Mouse (Mus musculus) embryo, embryonic 10 days (tissue): Measurements from ENCODE around the gene Urod.

ENCODE experiments used
- DNase-seq: peaks from one replicate; pipeline ENCODE4 v3.0.0-alpha.2; 2015; ENCODE audit warnings: low spot score

Urod gene

DNA sequence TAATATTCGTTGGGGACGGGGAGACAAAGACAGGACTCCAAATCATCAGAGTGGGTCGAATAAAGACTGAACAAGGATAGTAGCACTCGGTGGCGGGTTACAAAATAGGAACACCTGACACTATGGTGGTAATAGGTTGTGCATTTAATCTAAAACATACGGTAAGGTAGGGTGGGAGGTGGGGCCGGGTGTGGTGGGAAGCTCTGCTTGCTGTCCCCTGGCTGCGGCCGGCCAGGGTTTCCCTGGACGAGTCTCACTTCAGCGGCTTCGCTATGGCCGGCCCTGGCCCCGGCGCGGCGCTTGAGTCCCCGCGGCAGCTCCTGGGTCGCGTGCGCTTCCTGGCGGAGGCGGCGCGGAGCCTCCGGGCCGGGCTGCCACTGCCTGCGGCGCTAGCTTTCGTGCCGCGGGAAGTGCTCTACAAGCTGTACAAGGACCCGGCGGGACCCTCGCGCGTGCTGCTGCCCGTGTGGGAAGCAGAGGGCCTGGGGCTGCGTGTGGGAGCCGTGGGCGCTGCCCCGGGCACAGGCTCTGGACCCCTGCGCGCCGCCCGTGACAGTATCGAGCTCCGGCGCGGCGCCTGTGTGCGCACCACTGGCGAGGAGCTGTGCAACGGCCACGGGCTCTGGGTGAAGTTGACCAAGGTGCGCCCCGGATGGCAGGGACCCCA lies 1.1 kb upstream of the Urod start, which contains the start of gene Hectd3:
Gene Hectd3 (plus strand): TSS at position 187 of the 667 bp plus-strand sequence.
- DNase-seq, result peak; percentile 73

DNA sequence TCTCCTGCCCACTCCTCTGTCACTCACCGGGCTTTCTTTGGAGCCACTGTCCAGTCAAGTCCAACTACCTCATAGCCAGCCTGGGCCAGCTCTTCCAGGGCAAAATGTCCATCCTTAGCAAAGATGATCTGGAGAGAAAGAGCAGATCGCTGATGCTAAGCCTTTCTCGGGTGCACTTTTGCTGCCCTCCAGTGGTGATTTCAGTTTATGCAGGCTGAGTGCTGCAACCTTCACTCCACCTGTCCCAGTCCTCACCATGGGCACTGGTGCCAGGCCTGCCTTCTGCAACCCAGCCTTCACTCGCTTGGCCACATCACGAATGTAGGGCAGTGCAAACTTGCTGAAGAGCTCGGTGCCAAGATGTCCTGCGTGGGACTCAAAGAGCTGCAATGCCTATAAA lies 2.8 kb downstream of the Urod start:
- DNase-seq, result peak; percentile 88

DNA sequence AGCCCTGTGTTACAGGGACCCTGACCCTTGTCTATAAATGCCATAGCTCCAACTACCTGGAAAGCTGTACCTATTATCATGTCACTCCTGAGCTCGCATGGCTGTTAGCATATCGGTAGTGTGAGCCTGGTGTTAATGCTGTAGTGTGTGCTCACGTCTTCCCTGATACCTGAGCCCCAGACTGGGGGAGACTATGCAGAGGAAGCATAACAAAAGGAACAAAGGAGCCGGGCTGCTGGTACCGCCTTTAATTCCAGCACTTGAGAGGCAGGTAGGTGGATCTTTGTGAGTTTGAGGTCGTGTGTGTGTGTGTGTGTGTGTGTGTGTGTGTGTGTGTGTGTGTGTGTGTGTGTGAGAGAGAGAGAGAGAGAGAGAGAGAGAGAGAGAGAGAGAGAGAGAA lies 4.5 kb downstream of the Urod start:
- DNase-seq, result no peak

DNA sequence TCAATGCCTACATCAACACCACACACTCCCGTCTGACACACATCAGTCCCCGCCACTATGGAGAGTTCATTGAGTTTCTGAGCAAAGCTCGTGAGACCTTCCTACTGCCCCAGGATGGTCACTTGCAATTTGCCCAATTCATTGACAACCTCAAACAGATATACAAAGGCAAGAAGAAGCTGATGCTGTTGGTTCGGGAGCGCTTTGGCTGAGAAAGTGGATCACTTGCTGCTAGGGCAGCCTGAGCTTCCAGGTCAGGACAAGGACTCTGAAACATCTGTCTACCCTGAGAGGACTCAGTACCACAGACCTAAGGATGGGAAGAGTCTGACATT lies 7.1 kb downstream of the Urod start:
- DNase-seq, result no peak

DNA sequence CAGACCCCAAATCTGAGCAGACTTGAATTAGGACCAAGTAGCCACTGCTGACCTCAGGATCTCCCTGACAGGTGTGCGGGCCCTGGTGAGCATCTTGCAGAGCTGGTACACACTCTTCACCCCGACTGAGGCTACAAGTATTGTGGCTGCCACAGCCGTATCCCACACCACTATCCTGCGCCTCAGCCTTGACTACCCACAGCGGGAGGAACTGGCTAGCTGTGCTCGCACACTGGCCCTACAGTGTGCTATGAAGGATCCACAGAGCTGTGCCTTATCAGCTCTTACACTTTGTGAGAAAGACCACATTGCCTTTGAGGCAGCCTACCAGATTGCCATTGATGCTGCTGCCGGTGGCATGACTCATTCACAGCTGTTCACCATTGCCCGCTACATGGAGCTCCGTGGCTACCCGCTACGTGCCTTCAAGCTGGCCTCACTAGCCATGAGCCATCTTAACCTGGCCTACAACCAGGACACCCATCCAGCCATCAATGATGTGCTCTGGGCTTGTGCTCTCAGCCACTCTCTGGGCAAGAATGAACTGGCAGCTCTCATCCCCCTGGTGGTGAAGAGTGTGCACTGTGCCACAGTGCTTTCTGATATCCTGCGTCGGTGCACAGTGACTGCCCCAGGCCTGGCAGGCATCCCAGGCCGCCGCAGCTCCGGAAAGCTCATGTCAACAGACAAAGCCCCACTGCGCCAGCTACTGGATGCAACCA lies 7.7 kb downstream of the Urod start:
- peak; percentile 82 for DNase-seq

DNA sequence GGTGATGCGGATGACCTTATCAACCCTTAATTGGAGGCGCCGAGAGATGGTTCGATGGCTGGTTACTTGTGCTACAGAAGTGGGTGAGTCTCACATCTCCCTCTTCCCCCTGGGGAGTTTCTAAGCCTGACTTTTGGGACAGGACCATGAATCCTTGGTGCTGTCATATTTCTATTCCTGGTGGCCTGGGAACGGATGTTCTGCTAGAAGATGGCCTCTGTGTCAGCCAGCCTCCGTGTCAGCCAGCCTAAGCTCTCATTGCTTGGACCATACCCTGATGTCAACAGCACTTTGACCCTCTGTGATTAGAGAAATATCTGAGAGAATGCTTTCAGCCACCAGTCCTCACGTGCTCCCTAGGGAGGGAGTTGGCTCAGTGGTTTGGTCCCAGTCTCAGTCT lies 8.5 kb downstream of the Urod start:
- DNase-seq, result no peak

DNA sequence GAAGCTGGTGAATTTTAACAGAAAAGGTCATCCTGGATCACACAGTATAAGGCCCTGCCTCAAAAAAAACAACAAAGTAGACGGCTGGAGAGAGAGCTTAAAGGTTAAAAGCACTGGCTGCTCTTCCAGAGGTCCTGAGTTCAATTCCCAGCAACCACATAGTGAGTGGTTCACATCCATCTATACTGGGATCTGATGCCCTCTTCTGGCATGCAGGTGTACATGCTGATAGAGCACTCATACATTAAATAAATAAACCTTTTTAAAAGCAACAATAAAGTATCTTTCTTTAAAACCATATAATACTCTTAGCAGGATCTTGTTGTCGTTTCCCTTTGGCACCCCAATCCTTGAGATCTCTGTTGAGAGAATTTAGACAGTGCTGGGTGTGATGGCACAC lies 17.7 kb downstream of the Urod start:
- no peak for DNase-seq

DNA sequence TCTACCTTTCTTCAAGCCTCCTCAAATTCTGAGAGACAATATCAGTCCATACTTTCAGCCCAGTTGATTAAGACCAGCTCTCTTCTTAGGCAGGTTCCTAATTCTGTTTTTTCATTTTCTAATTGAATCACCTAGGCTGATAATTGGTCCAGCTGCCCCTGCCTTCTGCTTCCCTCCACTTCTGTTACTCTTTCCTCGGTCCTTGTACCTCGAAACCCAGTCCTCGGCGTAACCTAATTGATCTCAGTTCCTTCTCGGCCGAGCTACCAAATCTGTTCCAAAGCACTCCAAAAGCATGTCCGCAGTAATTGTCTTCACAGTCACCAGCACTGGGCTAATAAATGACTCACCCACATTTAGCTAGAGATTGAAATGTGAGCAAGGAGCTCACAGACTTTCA lies 39.3 kb downstream of the Urod start:
- no peak for DNase-seq

DNA sequence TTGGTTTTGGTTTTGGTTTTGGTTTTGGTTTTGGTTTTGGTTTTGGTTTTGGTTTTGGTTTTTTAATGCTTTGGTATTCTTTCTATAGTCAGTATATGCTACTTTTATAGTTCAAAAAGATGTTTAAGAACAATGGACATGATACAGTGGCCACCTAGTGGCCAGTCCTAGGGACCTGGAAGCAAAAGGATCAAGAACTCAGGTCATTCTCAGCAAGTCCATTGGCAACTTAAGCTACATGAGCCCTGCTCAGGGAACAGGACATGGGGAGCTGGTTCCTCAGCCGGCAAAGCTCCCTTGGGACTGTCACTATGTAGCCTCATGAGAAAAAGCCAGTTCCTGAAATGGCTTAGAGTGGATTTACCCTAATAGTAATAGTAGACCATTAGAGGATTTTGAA lies 42.6 kb downstream of the Urod start:
- peak; percentile 39 for DNase-seq

DNA sequence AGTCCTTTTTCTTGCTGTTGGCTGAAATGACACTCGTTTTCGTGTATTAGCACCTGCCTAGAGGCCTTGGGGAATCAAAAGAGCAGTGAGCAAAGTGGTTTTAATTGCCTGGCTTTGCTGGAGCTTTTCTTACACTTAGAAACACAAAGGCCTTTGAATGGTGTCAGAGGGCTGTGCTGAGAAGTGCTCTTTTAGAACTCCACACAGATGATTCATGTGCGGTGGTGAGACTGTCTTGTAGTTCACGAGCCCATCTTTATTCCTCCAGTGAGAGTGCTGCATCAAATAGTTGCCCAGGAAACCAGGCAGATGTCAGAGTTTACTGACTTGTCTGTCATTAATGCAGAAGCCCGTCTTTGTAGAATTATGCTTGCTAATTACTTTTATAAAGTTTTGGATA lies 50.2 kb downstream of the Urod start:
- DNase-seq, result peak; percentile 39

DNA sequence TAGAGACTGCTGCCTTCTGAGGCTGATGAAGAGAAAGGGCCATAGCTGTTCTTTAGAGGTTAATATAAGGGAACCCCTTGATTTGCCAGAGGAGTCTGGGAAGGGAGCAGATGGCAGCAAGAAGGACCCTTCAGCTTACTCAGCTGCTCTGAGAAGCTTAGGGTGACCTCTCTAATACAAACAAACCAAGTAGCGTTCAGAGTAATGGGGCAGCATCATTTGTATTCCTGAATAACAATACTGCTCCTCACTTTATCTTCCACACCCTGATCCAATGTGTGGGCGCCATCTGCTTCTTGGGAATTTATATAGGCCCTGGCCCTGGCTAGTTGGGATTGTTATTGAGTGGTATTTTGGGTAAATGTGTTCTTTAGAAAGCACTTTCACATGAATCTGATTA lies 51.5 kb downstream of the Urod start:
- peak; percentile 8 for DNase-seq
